Mouse (Mus musculus) ovary, postnatal 14 days (tissue): Measurements from ENCODE around the gene Srsf3.
A peak's percentile ranks its signal among the peaks of the same experiment; 100 is the strongest.

ENCODE experiments used
- DNase-seq: peaks from one replicate; pipeline ENCODE4 v3.0.0; 2022; ENCODE audit warnings: low spot score

Gene Srsf3

DNA sequence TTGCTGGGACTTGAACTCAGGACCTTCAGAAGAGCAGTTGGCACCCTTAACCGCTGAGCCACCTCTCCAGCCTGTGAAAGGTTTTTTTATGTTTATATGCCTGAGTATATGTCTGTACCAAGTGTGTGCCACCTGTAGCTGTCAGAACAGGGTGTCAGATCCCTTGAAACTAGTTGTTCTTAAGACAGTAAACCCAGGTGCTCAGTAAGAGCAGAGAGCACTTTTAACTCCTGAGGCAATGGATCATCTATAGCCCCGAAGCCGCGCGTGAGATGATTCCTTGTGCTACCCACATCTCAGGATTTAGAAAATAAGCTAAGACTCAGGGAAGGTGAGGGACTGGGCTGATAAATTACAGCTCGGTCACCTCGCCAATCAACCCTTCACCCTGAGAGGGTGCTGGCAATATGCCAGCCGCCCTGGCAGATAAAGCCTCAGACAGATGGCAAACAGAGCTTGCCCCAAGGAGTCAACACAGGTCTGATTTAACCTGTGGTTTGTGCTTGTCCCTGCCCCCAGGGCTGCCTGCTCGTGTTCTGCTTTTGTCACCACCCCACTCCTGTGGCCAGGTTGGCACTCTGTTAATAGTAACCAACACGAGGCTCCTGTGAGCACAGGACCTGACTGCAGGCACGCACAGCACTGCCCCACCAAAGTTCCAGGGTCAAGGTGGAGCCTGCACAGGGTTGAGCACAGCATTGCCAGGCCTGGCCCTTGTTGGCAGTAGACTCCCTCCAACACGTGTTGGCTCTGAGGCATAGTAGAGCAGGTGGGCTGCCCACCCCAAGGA, 13.5 kb downstream of the Srsf3 start:
- DNase-seq: no peak

DNA sequence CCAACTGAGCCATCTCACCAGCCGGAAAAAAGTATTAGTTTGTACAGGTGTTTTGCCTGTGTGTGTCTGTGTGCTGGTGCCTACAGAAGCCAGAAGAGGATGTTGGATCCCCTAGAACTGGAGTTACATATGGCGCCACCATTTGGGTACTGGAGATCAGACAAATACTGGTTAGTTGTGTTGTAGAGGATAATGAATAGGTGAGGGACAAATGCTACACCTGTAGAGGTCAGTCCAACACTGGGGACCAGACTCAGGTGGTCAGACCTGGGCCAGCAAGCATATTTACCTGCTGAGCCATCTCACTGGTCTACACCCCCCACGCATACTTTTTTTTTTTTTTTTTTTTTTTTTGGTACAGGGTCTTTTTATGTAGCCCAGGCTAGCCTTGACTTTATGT, 14.4 kb downstream of the Srsf3 start:
- DNase-seq: no peak

DNA sequence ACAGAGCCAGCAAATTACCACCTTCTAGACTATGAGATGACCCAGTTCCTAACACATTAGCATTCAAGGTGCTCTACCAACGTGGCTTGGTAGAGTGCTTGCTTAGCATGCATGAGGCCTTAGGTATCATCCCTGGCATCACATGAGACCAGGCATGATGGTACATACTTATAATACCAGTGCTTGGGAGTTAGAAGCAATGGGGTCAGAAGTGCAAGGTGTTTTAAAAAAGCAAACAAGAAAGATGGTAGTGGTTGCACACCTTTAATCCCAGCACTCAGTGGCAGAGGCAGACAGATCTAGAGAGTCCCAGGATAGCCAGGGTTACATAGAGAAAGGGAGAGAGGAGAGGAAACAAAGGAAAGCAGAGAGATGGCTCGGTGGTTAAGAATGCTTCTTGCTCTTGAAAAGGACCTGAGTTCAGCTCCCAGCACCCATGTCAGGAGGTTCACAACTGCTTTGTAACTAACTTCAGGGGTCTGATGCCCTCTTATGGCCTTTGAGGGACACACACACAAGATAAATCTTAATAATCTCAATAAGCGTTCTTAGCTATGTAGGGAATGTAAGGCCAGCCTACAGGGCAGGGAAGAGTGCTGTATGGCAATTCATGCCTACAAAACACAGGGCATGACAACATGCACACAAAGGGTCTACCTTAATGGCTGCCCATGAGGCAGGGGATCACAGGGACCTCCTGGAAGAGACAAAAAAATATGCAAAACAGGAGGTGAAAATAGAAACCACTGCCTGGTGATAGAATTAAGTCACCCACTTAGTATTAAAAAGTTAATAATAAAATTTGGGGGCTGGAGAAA, 15.5 kb downstream of the Srsf3 start:
- DNase-seq: no peak

DNA sequence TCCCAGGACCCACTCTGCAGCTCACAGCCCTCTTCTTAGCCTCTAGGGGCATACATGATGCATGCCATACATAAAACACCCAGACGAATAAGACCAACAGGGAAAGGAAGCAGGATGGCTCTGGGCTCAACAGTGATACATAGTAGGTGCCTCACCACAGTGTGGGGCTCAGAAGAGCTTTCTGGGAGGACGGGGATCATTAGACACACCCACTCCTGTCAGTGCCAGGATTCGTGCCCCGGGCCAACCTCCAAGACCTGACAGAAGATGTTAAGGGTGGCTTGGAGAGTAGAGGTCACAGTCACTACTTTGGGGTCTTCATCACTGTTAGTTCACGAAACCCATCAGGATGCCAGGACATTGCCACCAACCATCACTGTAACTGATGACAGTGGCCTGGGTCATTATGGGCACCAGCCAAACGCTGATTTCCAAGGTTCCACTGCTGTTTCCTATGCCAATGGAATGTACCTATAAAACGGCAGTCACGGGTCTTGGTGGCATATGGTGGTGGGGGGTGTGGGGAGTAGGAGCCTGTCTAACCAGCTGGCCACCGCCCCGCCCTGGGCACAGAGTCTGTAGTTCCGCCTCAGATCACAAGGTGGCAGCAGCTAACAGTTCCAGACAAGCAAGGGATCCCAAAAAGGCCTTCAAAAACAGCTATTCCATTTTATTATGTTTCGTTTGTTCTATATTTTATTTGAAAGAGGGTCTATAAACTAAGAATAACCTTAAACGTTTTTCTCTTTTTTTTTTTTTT, 16.5 kb downstream of the Srsf3 start:
- peak; percentile 89 for DNase-seq

DNA sequence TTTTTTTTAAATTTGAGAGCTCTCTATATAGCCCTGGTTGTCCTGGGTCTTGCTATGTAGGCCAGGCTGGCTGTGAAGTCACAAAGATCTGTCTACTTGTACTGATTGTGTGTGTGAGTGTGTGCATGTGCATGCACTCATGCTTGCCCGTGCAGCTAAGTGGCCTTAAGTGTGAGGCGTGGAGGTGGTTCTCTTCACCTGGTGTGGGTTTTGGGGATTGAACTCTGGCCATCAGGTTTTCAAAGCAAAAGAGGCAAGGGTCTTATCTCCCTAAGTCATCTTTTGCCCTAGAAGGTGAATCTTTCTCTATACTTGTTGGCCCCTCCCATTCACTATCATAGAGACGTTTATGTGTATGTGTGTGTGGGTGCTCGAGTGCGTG, 17.1 kb downstream of the Srsf3 start:
- DNase-seq: no peak

DNA sequence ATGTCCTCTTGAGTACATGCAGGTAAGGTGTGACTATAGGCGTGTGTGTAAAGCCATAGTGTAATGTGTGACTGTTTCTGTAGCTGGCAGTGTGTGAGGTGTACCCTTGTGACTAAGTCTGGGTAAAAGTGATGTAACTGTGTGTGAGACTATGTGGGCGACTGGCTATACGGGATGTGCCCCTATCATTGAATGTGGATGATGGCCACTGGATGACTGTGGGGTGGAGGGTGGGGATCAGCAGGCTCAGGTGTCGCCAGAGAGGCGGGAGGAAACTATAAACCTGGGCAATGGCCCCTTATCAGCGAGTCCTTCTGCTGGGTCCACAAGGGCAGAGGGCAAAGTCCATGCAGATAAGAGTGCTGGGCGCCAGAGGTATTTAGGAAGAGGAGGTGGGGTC, 17.5 kb downstream of the Srsf3 start:
- DNase-seq: no peak

DNA sequence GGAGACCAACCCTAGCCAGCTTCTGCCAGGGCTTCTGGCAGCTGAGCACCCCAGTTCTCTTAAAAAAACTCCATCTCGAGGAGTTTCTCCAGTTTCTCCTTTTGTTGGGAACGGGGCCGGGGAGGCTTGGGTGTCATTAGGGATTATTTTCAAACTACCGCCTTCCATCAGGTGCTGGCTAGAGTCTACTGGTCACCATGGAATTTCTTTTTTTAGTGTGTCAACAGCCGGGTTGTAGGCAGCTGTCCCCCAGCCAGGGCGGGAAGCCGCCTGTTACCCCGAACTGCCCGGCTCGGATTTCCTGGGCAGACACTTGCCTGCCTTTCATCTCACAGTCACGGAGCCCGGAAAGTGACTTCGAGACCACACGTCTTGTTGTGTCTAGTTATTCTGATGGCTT, 18.4 kb downstream of the Srsf3 start:
- DNase-seq: no peak

DNA sequence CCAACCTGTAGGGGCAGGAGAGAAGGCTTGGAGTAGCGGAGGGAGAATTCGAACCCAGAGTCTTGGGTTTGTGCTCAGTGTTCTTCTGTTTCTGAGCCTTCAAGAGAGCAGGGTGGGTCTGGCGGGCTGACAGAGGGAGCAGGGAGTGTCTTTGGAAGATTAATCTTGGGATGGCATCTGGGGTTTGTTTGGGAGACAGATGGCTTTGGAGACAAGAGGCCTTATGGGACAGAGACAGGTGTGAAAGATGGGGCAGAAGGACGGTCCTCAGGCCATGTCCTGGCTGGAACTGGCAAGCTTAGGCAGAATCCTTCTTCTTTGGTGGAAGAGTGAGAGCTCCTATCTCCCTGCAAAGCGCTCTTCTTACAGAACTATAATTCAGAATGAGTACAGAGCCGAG, 20.6 kb downstream of the Srsf3 start:
- DNase-seq: no peak

DNA sequence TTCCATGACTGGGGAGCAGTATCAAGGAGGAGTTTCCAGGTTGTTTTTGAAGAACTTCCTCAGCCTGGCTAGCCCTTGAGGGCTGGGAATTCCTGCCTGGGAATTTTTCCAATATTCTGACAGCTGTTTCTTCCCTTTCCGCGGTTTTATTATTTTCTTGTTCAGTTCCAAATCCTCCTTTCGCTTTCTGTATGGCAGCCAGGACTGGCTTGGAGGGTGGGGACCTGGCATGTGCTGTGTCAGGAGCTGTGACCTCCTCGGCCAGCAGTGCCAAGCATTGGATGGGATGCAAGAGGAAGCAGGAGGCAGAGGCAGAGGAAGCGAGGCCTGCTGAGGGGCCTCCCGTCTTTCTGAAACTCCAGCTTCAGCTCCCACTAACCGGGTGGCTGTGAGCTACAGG, 21.4 kb downstream of the Srsf3 start:
- peak; percentile 61 for DNase-seq

DNA sequence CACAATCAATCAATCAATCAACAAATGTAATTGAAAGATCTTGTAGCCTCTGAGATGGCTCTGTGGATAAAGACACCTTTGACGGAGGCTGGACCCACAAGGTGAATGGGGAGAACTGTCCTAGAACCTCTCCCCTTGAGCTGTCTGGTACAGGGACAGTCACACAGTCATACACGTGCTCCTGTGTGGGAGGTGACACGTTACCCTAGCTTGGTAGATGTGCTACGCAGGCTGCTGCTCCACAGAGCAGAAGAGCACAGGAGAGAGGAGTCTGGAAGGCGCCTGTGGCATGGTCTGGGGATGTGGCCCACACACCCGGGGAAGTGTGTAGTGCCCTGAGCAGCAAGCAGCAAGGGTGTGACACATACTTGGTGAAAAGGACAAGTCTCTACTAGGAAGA, 22.0 kb downstream of the Srsf3 start:
- no peak for DNase-seq

DNA sequence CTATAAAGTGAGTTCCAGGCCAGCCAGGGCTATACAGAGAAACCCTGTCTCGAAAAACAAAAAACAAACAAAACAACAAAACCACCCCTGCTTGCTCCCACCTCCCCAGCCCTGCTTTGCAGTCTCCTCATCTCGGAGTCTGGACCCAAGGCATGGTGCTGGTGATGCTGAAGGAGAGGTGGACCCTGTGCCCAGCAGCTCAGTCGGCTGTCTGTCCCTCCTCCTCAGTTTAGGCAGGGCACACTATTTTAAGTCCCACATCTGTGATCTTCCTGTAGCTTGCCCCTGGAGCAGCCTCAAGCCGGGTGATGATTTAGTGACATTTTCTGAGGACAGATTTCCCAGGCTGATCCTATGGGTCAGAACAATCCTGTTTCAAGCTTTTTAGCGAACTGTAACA, 23.2 kb downstream of the Srsf3 start:
- DNase-seq: no peak

DNA sequence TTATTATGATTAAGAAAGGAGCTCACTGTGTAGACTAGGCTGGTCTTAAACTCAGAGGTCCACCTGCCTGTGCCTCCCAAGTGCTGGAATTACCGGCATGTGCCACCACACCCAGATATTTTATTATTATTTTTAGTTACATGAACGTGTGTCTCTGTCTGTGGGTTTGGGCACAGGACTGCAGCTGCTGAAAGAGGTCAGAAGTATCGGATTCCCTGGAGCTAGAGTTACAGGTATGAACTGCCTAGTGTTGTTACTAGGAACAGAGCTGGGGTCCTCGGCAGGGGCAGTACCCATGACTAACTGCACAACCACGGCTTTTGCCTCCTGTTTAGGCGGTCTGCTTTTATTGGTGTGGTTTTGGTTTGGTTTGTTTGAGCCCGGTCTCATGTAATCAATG, 23.8 kb downstream of the Srsf3 start:
- no peak for DNase-seq

DNA sequence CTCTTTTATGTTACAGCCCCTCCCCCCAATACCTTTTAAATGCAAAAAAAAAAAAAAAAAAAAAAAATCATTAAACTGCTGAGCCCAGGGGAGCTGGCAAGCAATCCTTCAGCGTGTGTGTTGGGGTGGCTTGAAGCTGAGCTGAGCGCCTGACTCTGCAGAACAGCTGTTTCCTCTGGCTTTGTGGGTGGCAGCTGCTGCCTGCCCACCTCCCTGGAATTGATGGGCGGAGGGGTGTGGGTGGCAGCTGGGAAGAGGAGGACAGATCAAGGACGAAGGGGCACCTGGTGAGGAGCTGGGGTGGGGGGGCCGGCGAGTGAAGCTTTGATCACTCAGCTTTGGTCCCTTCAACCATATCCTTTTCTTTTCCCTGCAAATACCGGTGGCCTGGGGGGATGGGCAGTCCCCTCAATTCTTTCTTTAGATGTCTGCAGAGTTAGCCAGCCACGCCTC, 24.3 kb downstream of the Srsf3 start:
- no peak for DNase-seq

DNA sequence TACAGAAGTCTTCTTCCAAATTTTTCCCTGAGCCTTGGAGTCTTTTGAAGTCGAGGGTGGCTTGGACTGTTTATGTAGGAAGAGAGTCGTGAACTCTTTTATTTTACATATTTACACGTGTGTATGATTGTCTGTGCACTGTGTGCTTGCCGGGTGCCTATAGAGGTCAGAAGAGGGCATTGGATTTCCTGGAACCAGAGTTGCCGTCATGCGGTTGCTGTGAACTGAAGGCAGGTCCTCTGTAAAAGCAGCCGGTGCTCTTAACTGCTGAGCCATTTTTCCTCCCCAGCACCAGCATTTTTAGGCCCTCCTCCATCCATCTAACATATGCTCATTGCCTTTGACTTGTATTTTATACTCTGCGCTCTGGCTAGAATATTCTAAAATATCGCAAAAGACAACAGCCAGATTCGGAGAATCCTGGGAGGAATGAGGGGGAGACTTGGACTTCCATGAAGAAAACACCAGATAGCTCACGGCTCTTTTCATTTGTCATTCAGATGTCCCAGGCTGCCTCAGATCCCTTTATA, 25.0 kb downstream of the Srsf3 start:
- no peak for DNase-seq

DNA sequence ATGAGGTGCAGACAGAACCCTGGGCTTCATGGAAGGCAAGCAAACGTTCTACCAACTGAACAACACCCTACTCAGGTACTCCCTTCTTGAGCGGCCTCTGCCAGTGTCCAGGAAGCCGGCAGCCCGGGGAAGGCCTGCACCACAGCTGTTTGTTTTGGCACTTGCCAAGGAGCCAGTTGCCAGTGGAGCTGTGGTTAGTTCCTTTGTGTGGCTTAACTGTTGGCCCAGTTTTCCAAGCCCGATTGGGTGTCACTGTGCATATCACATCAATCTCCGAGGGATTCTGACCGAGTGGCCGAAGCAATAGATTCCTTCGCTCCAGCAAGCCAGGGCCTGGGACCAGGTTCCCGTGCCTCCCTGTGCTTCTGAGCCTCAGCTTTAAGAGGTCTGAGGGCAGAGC, 25.5 kb downstream of the Srsf3 start:
- DNase-seq: no peak

DNA sequence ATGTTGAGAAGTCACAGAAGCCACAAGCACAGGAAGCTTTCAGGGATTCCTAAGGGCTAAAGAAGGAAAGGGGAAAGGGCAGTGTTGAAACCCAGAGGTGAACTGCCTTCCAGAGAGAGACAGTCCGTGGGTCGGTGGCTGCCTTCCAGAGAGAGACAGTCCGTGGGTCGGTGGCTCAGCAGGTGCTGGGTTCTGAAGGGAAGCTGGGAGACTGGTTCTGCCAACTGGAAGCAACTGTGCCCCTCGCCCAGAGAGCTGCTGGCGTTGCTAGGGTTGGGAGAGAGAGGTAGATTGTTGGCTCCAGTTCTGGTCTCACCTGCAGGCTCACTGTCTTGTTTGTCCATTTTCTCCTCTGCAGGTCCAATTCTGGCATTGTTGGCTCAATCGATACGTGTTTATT, 26.1 kb downstream of the Srsf3 start:
- no peak for DNase-seq

DNA sequence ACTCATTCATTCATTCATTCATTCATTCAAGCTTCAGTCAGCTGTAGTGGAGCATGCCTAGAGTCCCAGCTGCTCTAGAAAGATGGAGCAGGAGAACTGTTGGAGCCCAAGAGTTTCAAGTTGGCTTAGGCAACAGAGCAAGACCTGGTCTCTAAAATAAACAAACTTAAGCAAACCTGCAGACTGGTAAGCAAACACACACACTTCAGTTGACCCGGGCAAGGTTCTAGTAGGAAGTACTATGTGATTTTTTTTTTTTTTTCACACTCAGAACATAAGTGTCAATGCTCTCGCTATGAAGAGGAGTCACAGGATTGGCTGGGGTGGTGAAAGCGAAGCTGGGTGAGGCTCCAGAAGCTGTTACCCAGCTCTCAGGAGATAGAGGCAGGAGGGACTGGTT, 27.2 kb downstream of the Srsf3 start:
- no peak for DNase-seq

DNA sequence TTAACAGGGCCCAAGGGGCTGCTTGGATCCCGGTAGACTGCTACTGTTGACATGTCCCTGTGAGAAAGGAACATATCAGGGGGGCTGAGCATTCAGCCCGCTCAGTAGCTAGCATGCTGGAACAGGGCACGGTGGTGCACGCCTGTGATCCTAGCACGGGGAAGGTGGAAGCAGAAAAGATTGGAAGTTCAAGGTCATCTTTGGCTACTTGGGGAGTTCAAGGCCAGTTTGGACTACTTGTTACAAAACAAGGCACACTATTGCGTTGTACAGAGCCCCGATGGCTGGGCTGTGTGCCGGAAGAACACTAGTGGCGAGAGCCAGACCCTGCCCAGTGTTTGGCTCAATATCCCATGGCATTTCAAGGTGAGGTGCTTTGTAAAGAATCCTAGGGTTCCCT, 28.5 kb downstream of the Srsf3 start:
- no peak for DNase-seq

DNA sequence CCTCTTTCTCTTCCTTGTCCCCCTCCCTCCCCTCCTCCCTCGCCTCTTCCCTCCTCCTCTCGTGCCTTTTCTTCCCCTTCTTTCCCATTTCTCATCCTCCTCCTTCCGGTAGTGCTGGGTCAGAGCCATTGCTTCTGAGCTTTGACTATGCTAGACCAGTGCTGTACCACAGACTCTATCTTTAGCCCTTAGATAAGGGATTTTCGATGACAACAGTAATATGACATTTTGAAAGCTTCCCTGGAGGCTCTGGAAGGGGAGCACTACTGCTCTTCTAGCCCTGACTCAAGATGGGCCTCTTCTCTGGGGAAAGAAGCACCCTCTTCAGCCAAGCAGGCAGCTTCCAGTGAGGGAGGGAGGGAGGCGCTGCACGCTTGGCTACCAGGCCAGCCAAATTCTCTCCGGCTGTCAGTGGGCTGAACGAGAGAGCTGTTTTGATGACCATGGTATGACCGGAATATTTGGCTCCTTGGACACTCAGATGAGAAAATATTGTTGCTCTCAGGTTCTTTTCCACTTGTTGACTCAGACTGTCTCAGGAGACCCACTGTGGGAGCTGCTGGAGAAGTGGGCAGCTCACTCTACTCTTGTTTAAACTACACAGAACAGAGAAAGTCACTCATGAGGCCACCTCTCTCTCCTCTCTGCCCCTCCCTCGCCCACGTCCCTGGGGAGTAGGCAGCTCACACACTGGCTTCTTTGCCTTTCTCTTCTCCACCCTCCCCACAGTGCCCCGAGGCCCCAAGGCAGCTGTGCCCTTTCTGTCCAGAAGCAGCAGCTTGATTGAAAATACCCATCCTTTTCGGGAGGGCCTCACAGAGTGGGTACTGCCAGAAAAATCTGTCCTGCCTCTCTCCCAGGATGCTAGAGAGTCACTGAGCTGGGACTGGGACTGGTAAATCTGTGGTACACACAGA, 29.9 kb downstream of the Srsf3 start:
- no peak for DNase-seq

DNA sequence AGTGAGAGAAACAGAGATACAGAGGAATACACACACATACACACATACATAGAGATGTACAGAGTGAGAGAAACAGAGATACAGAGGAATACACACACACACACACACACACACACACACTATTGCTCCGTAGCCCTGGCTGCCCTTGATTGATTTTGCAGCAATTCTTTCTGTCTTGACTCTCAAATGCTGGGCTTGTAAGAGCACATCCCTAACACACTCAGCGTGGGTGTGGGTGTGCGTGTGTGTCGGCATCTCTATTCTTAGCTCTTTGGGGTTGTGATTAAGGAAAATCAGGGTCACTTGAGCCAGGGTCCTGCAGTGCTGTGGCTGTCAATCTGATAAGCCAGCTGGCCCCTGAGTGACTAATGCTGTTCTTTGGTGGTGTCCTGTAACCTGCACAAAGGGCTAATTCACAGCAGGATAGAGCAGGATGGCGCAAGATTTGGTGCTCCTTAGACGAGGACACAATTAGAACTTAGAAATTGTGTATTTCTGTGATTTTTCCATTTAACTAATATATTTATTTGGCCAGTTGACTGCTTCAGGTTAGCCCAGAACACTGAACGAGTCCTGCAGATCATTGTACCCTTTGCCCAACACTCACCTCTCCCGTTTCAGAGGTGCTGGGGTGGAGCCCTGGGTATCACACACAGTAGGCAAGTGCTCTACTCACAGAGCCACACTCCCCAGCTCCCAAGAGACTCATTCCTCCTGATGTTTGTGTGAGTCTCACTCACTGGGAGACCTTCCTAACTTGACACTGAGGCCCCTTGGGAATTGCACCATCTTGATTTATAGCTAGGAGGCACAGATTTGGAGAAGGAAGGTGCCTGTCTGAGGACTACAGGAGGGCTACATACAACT, 30.9 kb downstream of the Srsf3 start:
- DNase-seq: no peak

DNA sequence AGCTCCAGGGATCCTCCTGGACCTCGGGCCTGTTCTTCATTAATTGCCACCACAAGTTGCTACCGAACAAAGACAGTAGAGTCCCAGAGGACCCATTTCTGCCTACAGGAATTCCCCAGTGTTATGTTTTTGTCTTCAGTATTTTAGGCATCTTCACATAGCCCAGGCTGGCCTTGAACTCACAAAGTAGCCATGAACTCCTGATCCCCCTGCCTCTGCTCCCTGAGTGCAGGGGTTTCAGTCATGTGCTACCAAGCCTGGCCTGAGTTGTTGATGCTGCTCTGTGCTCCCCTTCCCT, 31.5 kb downstream of the Srsf3 start:
- DNase-seq: no peak
